Mouse (Mus musculus): ENCODE results near the gene Scel. TPM values are rescaled to one million over a fixed set of nuclear protein-coding genes. Genes with fewer than 3 reads are reported as not detected.
A peak's percentile ranks its signal among the peaks of the same experiment; 100 is the strongest.
"Not testable (repeated sequence)": the region's sequence is repeated elsewhere in the genome, so short reads cannot be mapped to it uniquely, and the experiment has no call there.

The Scel gene
- polyA plus RNA-seq (2015; fragmentation: Nextera tagmentation; extraction: Ambion mirVana), result 16.6 and 20.2 TPM in 2 replicates

DNA sequence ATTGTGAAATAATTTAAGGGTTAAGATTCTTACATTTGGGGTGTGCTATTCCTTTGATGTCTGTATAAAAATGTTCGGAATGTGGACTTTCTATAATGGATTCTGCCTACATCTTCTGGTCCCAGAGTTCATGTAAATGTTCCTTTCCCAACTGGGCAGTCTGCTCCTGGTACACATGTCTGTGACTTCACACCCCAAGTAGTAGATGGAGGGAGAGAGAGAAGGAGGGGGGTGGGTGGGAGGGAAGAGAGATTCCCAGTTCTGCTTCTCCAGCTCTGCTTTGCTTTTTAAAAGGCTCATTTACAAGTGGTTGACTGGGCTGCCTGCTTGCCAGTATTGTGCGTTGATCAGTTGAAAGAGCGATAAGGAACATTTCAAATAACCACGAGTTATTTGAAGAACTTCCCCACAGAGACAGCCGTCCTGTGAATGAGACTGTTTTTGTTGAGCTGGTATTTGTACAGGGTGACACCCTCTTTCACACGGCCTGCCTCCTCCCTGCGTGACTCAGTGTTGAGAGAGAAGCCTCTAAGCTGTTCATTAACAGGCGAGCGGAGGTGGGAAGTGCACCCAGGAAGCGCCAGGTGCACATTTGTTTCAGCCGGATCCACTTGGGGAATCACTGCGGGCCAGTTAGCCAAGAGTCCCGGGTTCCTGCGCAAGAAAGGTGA is at the start of gene Scel:
Gene Scel, plus strand, starts transcription at position 541 of the 671 bp plus-strand sequence.
- Histone ChIP-seq H3K27me3 (peaks cover 5% of the 10 kb centered on the region; the same call in 1 of the 2 replicates), H3K9ac (no peak within 1 kb of the TSS), H3K4me2 (replicated peaks) (0 out of 2 replicates have a peak within 1 kb of the TSS, but pooled peaks have one; percentile 17), H3K4me3 (replicated peaks) (peak within 1 kb of the TSS; percentile 17), H3K9me3 (replicated peaks) (no peaks in the 10 kb centered on the region), H3K36me3 (no peaks in the 10 kb centered on the region), H3K27ac (replicated peaks) (no peak within 1 kb of the TSS; the same call in 1 of the 2 replicates), H3K4me1 (peaks cover 10% of the 10 kb centered on the region)
- ATAC-seq (ENCODE audit: insufficient number of reproducible peaks, low FRiP score, low TSS enrichment, low read depth), result no peak
- whole genome bisulfite sequencing, result 27% methylated on average over 14 of the region's 14 CpGs

DNA sequence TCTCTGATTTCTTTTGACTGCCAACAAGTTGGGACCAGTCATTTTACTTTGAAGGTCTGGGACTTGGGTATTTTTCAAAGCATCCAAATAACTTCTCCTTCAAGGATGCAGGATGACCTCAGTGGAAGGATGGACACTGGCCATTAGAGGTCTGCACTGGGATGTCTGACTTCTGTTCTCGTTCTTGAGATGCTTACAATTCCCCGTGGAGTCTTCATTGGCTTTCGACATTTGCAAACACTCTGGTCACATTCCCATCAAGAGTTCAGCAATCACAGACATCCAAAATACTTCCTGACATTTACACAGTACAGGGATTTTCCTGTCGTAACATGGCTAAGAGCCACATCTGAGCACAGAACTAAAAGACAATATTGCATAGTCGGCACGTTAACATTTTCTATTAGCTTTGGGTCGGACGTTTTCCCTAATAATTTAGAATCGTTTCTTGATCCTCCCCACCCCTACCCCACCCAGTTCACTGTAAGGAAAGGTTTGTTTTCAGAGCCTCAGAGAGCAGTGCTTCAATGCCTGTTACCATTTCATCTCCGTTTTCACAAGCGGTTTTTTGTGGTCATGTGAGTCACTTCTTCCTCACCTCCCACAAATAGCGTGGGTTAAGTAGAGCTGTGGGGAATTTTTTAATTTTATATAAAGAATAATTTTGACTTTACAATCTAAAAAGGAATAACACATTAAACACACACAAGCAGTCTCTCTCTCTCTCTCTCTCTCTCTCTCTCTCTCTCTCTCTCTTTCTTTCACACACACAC is 44.3 kb upstream of the Scel start:
- Histone ChIP-seq H3K9ac (no peak overlapping the region), H3K9me3 (replicated peaks) (no peaks in the 10 kb centered on the region), H3K4me2 (replicated peaks) (peak overlapping the region; percentile 46; the same call in 1 of the 2 replicates), H3K4me3 (replicated peaks) (no peak overlapping the region), H3K4me1 (0 out of 2 replicates have a peak, but pooled peaks cover 3% of the 10 kb centered on the region), H3K27ac (replicated peaks) (no peak overlapping the region), H3K27me3 (no peaks in the 10 kb centered on the region), H3K36me3 (no peaks in the 10 kb centered on the region)
- 59% methylated on average over 12 of the region's 12 CpGs for WGBS
- ATAC-seq (ENCODE audit: insufficient number of reproducible peaks, low FRiP score, low TSS enrichment, low read depth), result no peak

DNA sequence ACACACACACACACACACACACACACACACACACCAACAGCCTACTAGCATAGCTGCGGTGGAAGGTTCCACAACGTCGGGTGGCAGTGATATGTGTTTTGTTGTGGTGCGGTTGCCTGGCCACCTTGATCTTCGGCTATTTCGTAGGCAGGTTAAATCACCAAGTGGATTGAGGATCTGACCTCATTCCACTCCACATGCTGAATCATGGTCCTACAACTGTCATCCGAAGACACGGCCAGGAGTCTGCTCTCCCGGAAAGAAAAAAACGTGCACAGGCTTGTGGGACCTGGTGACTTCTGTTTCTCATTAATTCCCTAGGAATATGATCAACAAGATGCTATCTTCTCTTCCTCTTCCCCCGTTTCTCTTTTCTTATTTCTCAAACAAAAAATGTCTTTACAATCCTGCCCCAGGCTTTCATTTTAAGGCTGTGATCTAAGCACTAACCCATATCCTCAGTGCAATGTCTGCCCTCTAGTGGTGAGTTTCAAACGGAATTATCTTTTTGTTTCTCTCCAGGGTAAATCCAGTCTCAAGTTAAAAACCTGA is 43.6 kb upstream of the Scel start:
- no peaks in the 10 kb centered on the region for H3K36me3 ChIP-seq
- H3K27ac ChIP-seq (replicated peaks), result no peak overlapping the region
- 0 out of 2 replicates have a peak, but pooled peaks cover 3% of the 10 kb centered on the region for H3K4me1 ChIP-seq
- no peak overlapping the region for H3K9ac ChIP-seq
- peak; percentile 47; the same call in 1 of the 2 replicates for ATAC-seq (ENCODE audit: insufficient number of reproducible peaks, low FRiP score, low TSS enrichment, low read depth)
- 38% methylated on average over 12 of the region's 12 CpGs for WGBS
- H3K9me3 ChIP-seq (replicated peaks), result no peaks in the 10 kb centered on the region
- no peaks in the 10 kb centered on the region for H3K27me3 ChIP-seq
- H3K4me2 ChIP-seq (replicated peaks), result peak overlapping the region; percentile 46
- peak overlapping the region; percentile 32 for H3K4me3 ChIP-seq (replicated peaks)

DNA sequence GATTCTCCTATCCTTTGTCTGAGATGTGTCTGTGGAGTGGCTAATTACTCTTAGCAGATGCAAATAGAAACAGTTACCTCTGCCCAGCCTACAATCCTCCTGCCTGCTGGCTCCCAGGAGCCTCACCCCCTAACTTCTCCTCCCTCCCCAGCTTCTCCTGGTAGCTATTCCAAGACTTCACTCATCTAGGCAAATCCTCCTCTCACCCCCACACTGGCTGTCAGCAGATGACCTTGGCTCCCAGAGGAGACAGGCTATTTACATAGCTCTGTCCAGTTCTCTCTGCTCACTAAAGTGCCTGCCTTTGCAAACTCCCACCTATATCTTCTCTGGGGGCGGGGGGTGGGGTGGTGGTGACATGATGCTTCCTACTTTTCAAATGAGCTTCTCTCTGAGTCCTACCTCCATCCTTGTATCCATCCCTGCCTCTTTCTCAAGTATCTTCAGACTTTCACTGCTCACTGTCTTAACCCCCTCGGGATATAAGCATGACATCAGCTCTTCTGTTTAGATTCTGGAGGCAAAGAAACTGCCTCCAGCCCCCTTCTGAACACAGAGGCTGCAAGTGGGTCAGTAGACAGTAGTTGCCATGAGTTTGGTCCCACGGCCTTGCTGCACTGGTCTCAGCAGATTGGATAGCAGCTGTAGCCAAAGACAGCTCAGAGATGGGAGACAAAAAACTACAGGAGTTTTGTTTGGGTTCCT is 41.9 kb upstream of the Scel start:
- ATAC-seq (ENCODE audit: insufficient number of reproducible peaks, low FRiP score, low TSS enrichment, low read depth), result no peak
- H3K4me3 ChIP-seq (replicated peaks), result no peak overlapping the region
- no peak overlapping the region for H3K4me2 ChIP-seq (replicated peaks)
- H3K9ac ChIP-seq, result no peak overlapping the region
- no peak overlapping the region for H3K27ac ChIP-seq (replicated peaks)
- H3K9me3 ChIP-seq (replicated peaks), result no peaks in the 10 kb centered on the region
- no peaks in the 10 kb centered on the region for H3K36me3 ChIP-seq
- 0 out of 2 replicates have a peak, but pooled peaks cover 3% of the 10 kb centered on the region for H3K4me1 ChIP-seq
- WGBS, result 50% methylated on average over 3 of the region's 3 CpGs
- H3K27me3 ChIP-seq, result no peaks in the 10 kb centered on the region

DNA sequence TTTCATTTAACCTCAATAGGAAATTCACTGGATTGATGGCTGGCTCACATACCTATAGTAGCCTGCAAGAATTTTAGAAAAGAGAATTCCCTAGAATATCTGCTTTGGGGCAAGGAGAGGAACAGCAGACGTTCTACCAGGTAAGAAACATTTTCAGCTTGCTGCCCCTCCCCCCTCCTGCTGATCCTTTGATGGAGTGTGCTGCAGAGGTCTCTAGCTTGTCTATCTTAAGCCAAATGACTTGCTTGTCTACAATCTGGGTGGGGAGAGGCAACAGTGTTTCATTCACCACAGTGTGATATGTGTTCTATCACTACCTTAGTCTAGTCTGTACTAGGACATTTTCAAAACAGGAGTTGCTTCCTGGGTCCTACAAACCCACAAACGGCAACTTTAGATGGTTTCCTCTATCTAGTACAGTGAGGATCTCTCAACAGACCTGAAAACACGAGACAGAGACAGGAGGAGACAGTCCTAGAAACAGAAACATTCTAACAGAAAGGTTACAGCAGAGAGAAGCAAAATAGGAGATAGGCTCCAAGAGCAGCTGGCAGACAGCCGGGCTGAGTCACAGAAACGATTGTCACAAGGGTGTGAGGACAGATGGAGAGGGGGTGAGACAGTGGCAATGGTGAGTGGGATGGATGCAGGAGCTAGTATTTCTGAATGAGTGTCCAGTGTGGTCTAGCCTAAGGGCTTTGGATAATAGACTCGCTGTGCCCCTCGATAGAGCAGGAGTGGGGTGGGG is 41.2 kb upstream of the Scel start:
- no peak for ATAC-seq (ENCODE audit: insufficient number of reproducible peaks, low FRiP score, low TSS enrichment, low read depth)
- H3K27ac ChIP-seq (replicated peaks), result no peak overlapping the region

DNA sequence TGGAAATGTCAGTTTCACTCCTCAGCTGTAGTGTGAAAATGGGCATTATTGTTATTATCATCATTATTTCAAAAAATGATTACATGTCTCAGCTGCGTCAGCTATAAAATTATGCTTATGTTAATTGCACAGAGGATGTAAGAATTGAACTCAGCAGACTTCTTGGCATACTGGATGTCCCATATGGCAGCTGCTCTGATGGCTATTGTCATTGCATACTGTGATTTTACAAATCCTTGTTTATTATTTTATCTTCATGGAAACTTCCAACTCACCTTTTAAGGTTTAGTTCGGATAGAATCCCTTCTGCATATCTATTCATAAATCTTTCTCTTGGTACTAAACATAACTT is 40.6 kb upstream of the Scel start:
- no peaks in the 10 kb centered on the region for H3K36me3 ChIP-seq
- ATAC-seq (ENCODE audit: insufficient number of reproducible peaks, low FRiP score, low TSS enrichment, low read depth), result no peak
- H3K9ac ChIP-seq, result no peak overlapping the region
- no peaks in the 10 kb centered on the region for H3K9me3 ChIP-seq (replicated peaks)
- no peaks in the 10 kb centered on the region for H3K27me3 ChIP-seq
- no peak overlapping the region for H3K4me2 ChIP-seq (replicated peaks)
- 76% methylated on average over 2 of the region's 2 CpGs for WGBS
- H3K27ac ChIP-seq (replicated peaks), result no peak overlapping the region
- H3K4me1 ChIP-seq, result 0 out of 2 replicates have a peak, but pooled peaks cover 3% of the 10 kb centered on the region
- H3K4me3 ChIP-seq (replicated peaks), result no peak overlapping the region

More for the DNA sequence above, 41.2 kb upstream of the Scel start:
- Histone ChIP-seq H3K4me2 (replicated peaks) (no peak overlapping the region), H3K27me3 (no peaks in the 10 kb centered on the region), H3K36me3 (no peaks in the 10 kb centered on the region), H3K9ac (no peak overlapping the region), H3K4me3 (replicated peaks) (no peak overlapping the region), H3K4me1 (0 out of 2 replicates have a peak, but pooled peaks cover 3% of the 10 kb centered on the region), H3K9me3 (replicated peaks) (no peaks in the 10 kb centered on the region)
- 47% methylated on average over 7 of the region's 7 CpGs for WGBS

DNA sequence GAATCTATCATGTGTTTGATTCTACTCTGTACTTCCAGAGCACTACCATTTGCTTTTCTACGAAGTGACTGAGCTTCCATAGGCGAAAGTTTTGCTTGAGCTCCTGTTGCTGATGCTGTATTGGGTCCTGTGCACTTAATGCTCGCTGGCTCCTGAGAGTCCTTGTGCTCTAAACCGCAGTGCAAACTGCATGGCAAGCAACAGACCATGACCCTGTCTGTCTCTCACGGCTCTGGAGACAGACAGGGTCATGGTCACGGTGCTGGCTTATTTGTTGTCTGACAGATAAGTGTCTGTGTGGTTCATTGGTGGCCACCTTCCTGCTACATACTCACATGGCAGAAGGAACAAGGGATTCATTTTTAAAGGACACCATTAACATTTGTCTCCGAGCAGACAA is 37.8 kb upstream of the Scel start:
- Histone ChIP-seq H3K4me2 (replicated peaks) (no peak overlapping the region), H3K27me3 (no peaks in the 10 kb centered on the region), H3K9me3 (replicated peaks) (no peaks in the 10 kb centered on the region), H3K9ac (no peak overlapping the region), H3K27ac (replicated peaks) (no peak overlapping the region), H3K4me3 (replicated peaks) (no peak overlapping the region), H3K36me3 (no peaks in the 10 kb centered on the region), H3K4me1 (no peaks in the 10 kb centered on the region)
- 74% methylated on average over 7 of the region's 7 CpGs for WGBS
- ATAC-seq (ENCODE audit: insufficient number of reproducible peaks, low FRiP score, low TSS enrichment, low read depth), result no peak

DNA sequence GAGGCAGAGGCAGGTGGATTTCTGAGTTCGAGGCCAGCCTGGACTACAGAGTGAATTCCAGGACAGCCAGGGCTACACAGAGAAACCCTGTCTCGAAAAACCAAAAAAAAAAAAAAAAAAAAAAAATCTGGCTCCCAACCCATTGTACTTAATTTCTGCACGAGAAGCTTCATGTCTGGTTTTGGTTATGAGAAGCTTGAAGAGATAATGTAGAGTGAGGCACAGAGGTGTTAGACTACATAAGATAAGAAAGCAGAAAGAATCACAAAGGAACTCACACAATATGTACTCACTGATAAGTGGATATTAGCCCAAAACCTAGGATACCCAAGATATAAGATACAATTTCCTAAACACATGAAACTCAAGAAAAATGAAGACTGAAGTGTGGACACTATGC is 36.9 kb upstream of the Scel start:
- H3K36me3 ChIP-seq; H3K4me1 ChIP-seq; H3K9ac ChIP-seq; ATAC-seq (ENCODE audit: insufficient number of reproducible peaks, low FRiP score, low TSS enrichment, low read depth); H3K9me3 ChIP-seq (replicated peaks); H3K27me3 ChIP-seq; H3K4me2 ChIP-seq (replicated peaks); H3K4me3 ChIP-seq (replicated peaks); H3K27ac ChIP-seq (replicated peaks): not testable (repeated sequence)
- 78% methylated on average over 3 of the region's 3 CpGs for WGBS

DNA sequence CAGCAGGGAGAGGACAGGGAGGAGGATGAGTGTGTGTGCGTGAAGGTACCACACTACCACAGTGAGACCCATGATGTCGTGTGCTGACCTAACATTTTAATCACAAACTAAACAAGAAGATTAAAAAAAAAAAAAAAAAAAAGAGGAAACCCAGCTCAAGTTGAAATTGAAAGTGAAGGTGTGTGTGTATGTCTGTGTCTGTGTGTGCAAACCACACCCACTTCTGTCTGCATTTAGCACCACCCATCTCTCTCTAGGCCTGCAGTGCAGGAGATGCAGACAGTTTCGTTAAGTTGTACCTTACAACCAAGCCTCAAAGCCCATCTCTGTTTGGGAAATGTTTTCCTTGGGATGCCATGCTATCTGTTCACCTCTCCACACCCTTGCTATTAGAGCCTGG is 35.9 kb upstream of the Scel start:
- Histone ChIP-seq H3K4me3 (replicated peaks) (no peak overlapping the region), H3K36me3 (no peaks in the 10 kb centered on the region), H3K9me3 (replicated peaks) (no peaks in the 10 kb centered on the region), H3K4me2 (replicated peaks) (no peak overlapping the region), H3K27ac (replicated peaks) (no peak overlapping the region), H3K4me1 (no peaks in the 10 kb centered on the region), H3K9ac (no peak overlapping the region), H3K27me3 (no peaks in the 10 kb centered on the region)
- no peak for ATAC-seq (ENCODE audit: insufficient number of reproducible peaks, low FRiP score, low TSS enrichment, low read depth)
- 82% methylated on average over 3 of the region's 3 CpGs for WGBS

DNA sequence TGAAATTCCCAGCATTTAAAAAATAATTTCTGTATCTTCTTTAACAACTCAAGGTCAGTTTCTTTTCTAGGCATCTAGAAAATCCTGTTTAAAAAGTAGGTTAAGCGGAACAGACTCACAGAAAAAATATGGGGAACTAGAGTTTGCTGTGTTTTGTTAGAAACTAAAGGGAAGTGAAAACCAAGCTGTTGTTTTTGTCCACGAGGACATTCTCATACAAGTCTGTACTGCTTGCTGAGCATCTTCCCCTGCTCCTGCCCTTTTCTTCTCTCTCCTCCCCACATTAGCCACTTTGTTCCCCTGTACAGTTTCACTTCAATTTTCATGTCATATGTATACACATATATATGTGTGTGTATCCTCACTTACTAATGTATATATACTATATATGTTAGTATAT is 35.2 kb upstream of the Scel start:
- WGBS, result 69% methylated on average over 2 of the region's 2 CpGs
- ATAC-seq (ENCODE audit: insufficient number of reproducible peaks, low FRiP score, low TSS enrichment, low read depth), result no peak
- H3K9me3 ChIP-seq (replicated peaks), result no peaks in the 10 kb centered on the region
- no peak overlapping the region for H3K27ac ChIP-seq (replicated peaks)
- no peaks in the 10 kb centered on the region for H3K4me1 ChIP-seq
- no peak overlapping the region for H3K4me3 ChIP-seq (replicated peaks)
- no peak overlapping the region for H3K9ac ChIP-seq
- H3K27me3 ChIP-seq, result no peaks in the 10 kb centered on the region
- no peak overlapping the region for H3K4me2 ChIP-seq (replicated peaks)
- no peaks in the 10 kb centered on the region for H3K36me3 ChIP-seq
